Mouse (Mus musculus): ENCODE measurements at regions not wholly inside any gene's neighbourhood (a gene's known extent, or its start where the extent isn't known, plus 50 kb on each side); places are given as distances from the start of the nearest gene placed in this dataset.

- H3K27me3 ChIP-seq, result no peaks in the 10 kb centered on the region
- 0 out of 2 replicates have a peak, but pooled peaks cover 3% of the 10 kb centered on the region for H3K4me1 ChIP-seq
- no peaks in the 10 kb centered on the region for H3K36me3 ChIP-seq
- WGBS, result 61% methylated on average over 3 of the region's 3 CpGs
- H3K27ac ChIP-seq (replicated peaks), result no peak overlapping the region
- H3K4me3 ChIP-seq (replicated peaks), result no peak overlapping the region
- ATAC-seq (ENCODE audit: insufficient number of reproducible peaks, low FRiP score, low TSS enrichment, low read depth), result no peak
- no peak overlapping the region for H3K4me2 ChIP-seq (replicated peaks)
- no peaks in the 10 kb centered on the region for H3K9me3 ChIP-seq (replicated peaks)
- H3K9ac ChIP-seq, result no peak overlapping the region
Observed at GRCm38 (mm10) chr16:93056295-93056694, 230.3 kb upstream of the Runx1 start.

GRCm38 (mm10) chr16:93055545-93055944 lies 229.6 kb upstream of the Runx1 start:
- H3K9me3 ChIP-seq (replicated peaks), result no peaks in the 10 kb centered on the region
- no peak overlapping the region for H3K27ac ChIP-seq (replicated peaks)
- no peak overlapping the region for H3K9ac ChIP-seq
- no peak for ATAC-seq (ENCODE audit: insufficient number of reproducible peaks, low FRiP score, low TSS enrichment, low read depth)
- WGBS, result 76% methylated on average over 4 of the region's 4 CpGs
- H3K36me3 ChIP-seq, result no peaks in the 10 kb centered on the region
- no peak overlapping the region for H3K4me3 ChIP-seq (replicated peaks)
- no peak overlapping the region for H3K4me2 ChIP-seq (replicated peaks)
- no peaks in the 10 kb centered on the region for H3K27me3 ChIP-seq
- 0 out of 2 replicates have a peak, but pooled peaks cover 5% of the 10 kb centered on the region for H3K4me1 ChIP-seq

- Histone ChIP-seq H3K4me3 (replicated peaks) (no peak overlapping the region), H3K4me1 (0 out of 2 replicates have a peak, but pooled peaks cover 5% of the 10 kb centered on the region), H3K27ac (replicated peaks) (peak overlapping the region; percentile 44; the same call in 1 of the 2 replicates), H3K4me2 (replicated peaks) (no peak overlapping the region), H3K27me3 (no peaks in the 10 kb centered on the region), H3K9me3 (replicated peaks) (no peaks in the 10 kb centered on the region), H3K9ac (no peak overlapping the region), H3K36me3 (no peaks in the 10 kb centered on the region)
- WGBS, result 74% methylated on average over 6 of the region's 6 CpGs
- ATAC-seq (ENCODE audit: insufficient number of reproducible peaks, low FRiP score, low TSS enrichment, low read depth), result no peak
Observed at GRCm38 (mm10) chr16:93051233-93051632, 225.3 kb upstream of the Runx1 start.

GRCm38 (mm10) chr16:93048418-93048932 lies 222.5 kb upstream of the Runx1 start:
- Histone ChIP-seq H3K36me3 (no peaks in the 10 kb centered on the region), H3K4me2 (replicated peaks) (no peak overlapping the region), H3K27me3 (no peaks in the 10 kb centered on the region), H3K9ac (no peak overlapping the region), H3K27ac (replicated peaks) (no peak overlapping the region), H3K4me3 (replicated peaks) (no peak overlapping the region), H3K9me3 (replicated peaks) (no peaks in the 10 kb centered on the region), H3K4me1 (0 out of 2 replicates have a peak, but pooled peaks cover 5% of the 10 kb centered on the region)
- no peak for ATAC-seq (ENCODE audit: insufficient number of reproducible peaks, low FRiP score, low TSS enrichment, low read depth)
- 86% methylated on average over 9 of the region's 9 CpGs for WGBS

GRCm38 (mm10) chr16:93047594-93047993 lies 221.6 kb upstream of the Runx1 start:
- Histone ChIP-seq H3K27ac (replicated peaks) (no peak overlapping the region), H3K9me3 (replicated peaks) (no peaks in the 10 kb centered on the region), H3K27me3 (no peaks in the 10 kb centered on the region), H3K9ac (no peak overlapping the region), H3K4me3 (replicated peaks) (no peak overlapping the region), H3K36me3 (no peaks in the 10 kb centered on the region), H3K4me1 (peaks cover 13% of the 10 kb centered on the region; the same call in 1 of the 2 replicates), H3K4me2 (replicated peaks) (no peak overlapping the region)
- 79% methylated on average over 1 of the region's 1 CpGs for WGBS
- ATAC-seq (ENCODE audit: insufficient number of reproducible peaks, low FRiP score, low TSS enrichment, low read depth), result no peak

GRCm38 (mm10) chr16:93046221-93046620 lies 220.3 kb upstream of the Runx1 start:
- Histone ChIP-seq H3K4me1 (peaks cover 14% of the 10 kb centered on the region; the same call in 1 of the 2 replicates), H3K9me3 (replicated peaks) (no peaks in the 10 kb centered on the region), H3K4me2 (replicated peaks) (no peak overlapping the region), H3K27me3 (no peaks in the 10 kb centered on the region), H3K4me3 (replicated peaks) (no peak overlapping the region), H3K36me3 (no peaks in the 10 kb centered on the region), H3K27ac (replicated peaks) (no peak overlapping the region), H3K9ac (no peak overlapping the region)
- WGBS, result 80% methylated on average over 3 of the region's 3 CpGs
- no peak for ATAC-seq (ENCODE audit: insufficient number of reproducible peaks, low FRiP score, low TSS enrichment, low read depth)

- no peak overlapping the region for H3K9ac ChIP-seq
- no peaks in the 10 kb centered on the region for H3K27me3 ChIP-seq
- ATAC-seq (ENCODE audit: insufficient number of reproducible peaks, low FRiP score, low TSS enrichment, low read depth), result peak; percentile 20; the same call in 1 of the 2 replicates
- peak overlapping the region; percentile 45 for H3K27ac ChIP-seq (replicated peaks)
- H3K4me3 ChIP-seq (replicated peaks), result no peak overlapping the region
- no peaks in the 10 kb centered on the region for H3K9me3 ChIP-seq (replicated peaks)
- peaks cover 13% of the 10 kb centered on the region; the same call in 1 of the 2 replicates for H3K4me1 ChIP-seq
- H3K4me2 ChIP-seq (replicated peaks), result no peak overlapping the region
- no peaks in the 10 kb centered on the region for H3K36me3 ChIP-seq
- 23% methylated on average over 9 of the region's 9 CpGs for WGBS
Observed at GRCm38 (mm10) chr16:93043355-93043754, 217.4 kb upstream of the Runx1 start.

- ATAC-seq (ENCODE audit: insufficient number of reproducible peaks, low FRiP score, low TSS enrichment, low read depth), result peak; percentile 82
- Histone ChIP-seq H3K4me2 (replicated peaks) (no peak overlapping the region), H3K36me3 (no peaks in the 10 kb centered on the region), H3K27me3 (no peaks in the 10 kb centered on the region), H3K9me3 (replicated peaks) (no peaks in the 10 kb centered on the region), H3K27ac (replicated peaks) (peak overlapping the region; percentile 45), H3K4me1 (peaks cover 13% of the 10 kb centered on the region; the same call in 1 of the 2 replicates), H3K9ac (no peak overlapping the region), H3K4me3 (replicated peaks) (no peak overlapping the region)
- 20% methylated on average over 6 of the region's 6 CpGs for WGBS
Observed at GRCm38 (mm10) chr16:93042941-93043340, 217.0 kb upstream of the Runx1 start.

- Histone ChIP-seq H3K9ac (no peak overlapping the region), H3K4me1 (peaks cover 13% of the 10 kb centered on the region; the same call in 1 of the 2 replicates), H3K36me3 (no peaks in the 10 kb centered on the region), H3K27me3 (no peaks in the 10 kb centered on the region), H3K27ac (replicated peaks) (peak overlapping the region; percentile 13; the same call in 1 of the 2 replicates), H3K4me3 (replicated peaks) (no peak overlapping the region), H3K9me3 (replicated peaks) (no peaks in the 10 kb centered on the region), H3K4me2 (replicated peaks) (no peak overlapping the region)
- ATAC-seq (ENCODE audit: insufficient number of reproducible peaks, low FRiP score, low TSS enrichment, low read depth), result no peak; the same call in 1 of the 2 replicates
- WGBS, result 48% methylated on average over 10 of the region's 10 CpGs
Observed at GRCm38 (mm10) chr16:93042491-93042890, 216.5 kb upstream of the Runx1 start.

- WGBS, result 88% methylated on average over 3 of the region's 3 CpGs
Observed at GRCm38 (mm10) chr16:93041887-93042286, 215.9 kb upstream of the Runx1 start.

GRCm38 (mm10) chr16:93041399-93041798 lies 215.4 kb upstream of the Runx1 start:
- Histone ChIP-seq H3K9me3 (replicated peaks) (no peaks in the 10 kb centered on the region), H3K4me1 (peaks cover 13% of the 10 kb centered on the region; the same call in 1 of the 2 replicates), H3K9ac (no peak overlapping the region), H3K4me3 (replicated peaks) (no peak overlapping the region), H3K36me3 (no peaks in the 10 kb centered on the region), H3K4me2 (replicated peaks) (no peak overlapping the region), H3K27ac (replicated peaks) (no peak overlapping the region), H3K27me3 (no peaks in the 10 kb centered on the region)
- ATAC-seq (ENCODE audit: insufficient number of reproducible peaks, low FRiP score, low TSS enrichment, low read depth), result no peak

More at GRCm38 (mm10) chr16:93041887-93042286, 215.9 kb upstream of the Runx1 start:
- H3K9me3 ChIP-seq (replicated peaks), result no peaks in the 10 kb centered on the region
- H3K27me3 ChIP-seq, result no peaks in the 10 kb centered on the region
- no peak for ATAC-seq (ENCODE audit: insufficient number of reproducible peaks, low FRiP score, low TSS enrichment, low read depth)
- H3K4me3 ChIP-seq (replicated peaks), result no peak overlapping the region
- no peak overlapping the region for H3K9ac ChIP-seq
- H3K4me2 ChIP-seq (replicated peaks), result no peak overlapping the region
- no peak overlapping the region for H3K27ac ChIP-seq (replicated peaks)
- peaks cover 13% of the 10 kb centered on the region; the same call in 1 of the 2 replicates for H3K4me1 ChIP-seq
- no peaks in the 10 kb centered on the region for H3K36me3 ChIP-seq

- H3K27me3 ChIP-seq, result no peaks in the 10 kb centered on the region
- H3K36me3 ChIP-seq, result no peaks in the 10 kb centered on the region
- no peak overlapping the region for H3K27ac ChIP-seq (replicated peaks)
- ATAC-seq (ENCODE audit: insufficient number of reproducible peaks, low FRiP score, low TSS enrichment, low read depth), result no peak
- H3K4me1 ChIP-seq, result no peaks in the 10 kb centered on the region
- H3K4me3 ChIP-seq (replicated peaks), result no peak overlapping the region
- no peaks in the 10 kb centered on the region for H3K9me3 ChIP-seq (replicated peaks)
- no peak overlapping the region for H3K9ac ChIP-seq
- no peak overlapping the region for H3K4me2 ChIP-seq (replicated peaks)
- WGBS, result 84% methylated on average over 9 of the region's 9 CpGs
Observed at GRCm38 (mm10) chr16:93035626-93036025, 209.7 kb upstream of the Runx1 start.
